ENCODE assay signal across 19 mouse cellular contexts in the genomic region with DNA sequence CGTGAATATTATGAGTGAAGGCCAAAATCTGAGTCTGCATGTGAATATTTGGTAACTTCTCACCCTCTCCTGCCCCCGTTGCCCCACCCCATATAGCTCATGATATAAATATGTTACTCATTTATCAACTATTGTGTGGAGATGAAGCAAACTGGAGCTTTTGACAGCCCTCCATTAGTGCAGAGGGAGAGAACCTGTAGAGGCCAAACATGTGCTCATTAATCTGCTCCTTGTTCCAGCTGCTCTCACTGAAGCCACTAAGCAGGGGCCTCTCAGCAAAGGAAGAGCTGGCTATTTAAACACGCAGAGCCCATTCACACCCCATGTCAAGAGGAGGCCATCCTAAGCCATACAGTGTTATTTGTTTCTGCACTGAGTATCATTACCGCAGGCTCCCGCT.
A peak's percentile ranks its signal among the peaks of the same experiment; 100 is the strongest.
DNase-seq lines count a peak whose midpoint lies in the region; ATAC-seq and TF ChIP-seq lines count a peak whose summit lies in the region.
"Had no signal": no experiment of that assay in that cellular context is flagged by ENCODE, and none has a peak within 500 bp of the region (broad histone marks: within the 10 kb centered on the region; RNA-seq: fewer than 3 reads in every experiment).

No protein-coding gene starts in this region.

- no peaks in the 10 kb centered on the region for H3K27me3 ChIP-seq in forebrain, embryonic 13.5 days
- no peaks in the 10 kb centered on the region for H3K27me3 ChIP-seq in forebrain, embryonic 10.5 days (ENCODE audit: poor library complexity, severe bottlenecking)
- H3K27me3 ChIP-seq in midbrain, embryonic 12.5 days = no peaks in the 10 kb centered on the region
- H3K27me3 ChIP-seq in midbrain, embryonic 16.5 days (ENCODE audit: control insufficient read depth, insufficient read depth, low read depth, low read length) = no peaks in the 10 kb centered on the region
- no peaks in the 10 kb centered on the region for H3K27me3 ChIP-seq in stomach, embryonic 14.5 days (ENCODE audit: control insufficient read depth, insufficient read depth, low read length)
- H3K27me3 ChIP-seq in stomach, postnatal 0 days (ENCODE audit: control insufficient read depth, insufficient read depth, low read length) = no peaks in the 10 kb centered on the region
- H3K27me3 ChIP-seq: forebrain, embryonic 15.5 days; heart, embryonic 13.5 days; hindbrain, embryonic 12.5 days had no signal

- DNase-seq in forebrain, embryonic 10.5 days (ENCODE audit: extremely low spot score, low spot score) = no peak
- DNase-seq in stomach, postnatal 0 days (ENCODE audit: low spot score) = no peak
- DNase-seq in embryo, embryonic 10.5 days (ENCODE audit: low spot score) = no peak
- DNase-seq: adrenal gland, postnatal 14 days; cerebellum, adult 18-20 months; cerebellum, adult 9-11 months; cerebellum, postnatal 36 days; gastrocnemius, postnatal 14 days; heart, adult 2 months; heart, postnatal 36 days; kidney, adult 11 months had no signal

- TF ChIP-seq CTCF in stomach, postnatal 0 days (IDR thresholded peaks at IDR 0.05; ENCODE audit: low read depth) = no peak

- no peaks in the 10 kb centered on the region for H3K4me1 ChIP-seq in forebrain, embryonic 13.5 days
- peaks cover 5% of the 10 kb centered on the region for H3K4me1 ChIP-seq in forebrain, embryonic 10.5 days
- H3K4me1 ChIP-seq in midbrain, embryonic 12.5 days = peaks cover 3% of the 10 kb centered on the region; the same call in 1 of the 2 replicates
- H3K4me1 ChIP-seq in midbrain, embryonic 16.5 days (ENCODE audit: control insufficient read depth, insufficient read depth, low read length) = no peaks in the 10 kb centered on the region
- H3K4me1 ChIP-seq in stomach, embryonic 14.5 days (ENCODE audit: control insufficient read depth, insufficient read depth, low read length) = no peaks in the 10 kb centered on the region
- no peaks in the 10 kb centered on the region for H3K4me1 ChIP-seq in stomach, postnatal 0 days (replicated peaks; ENCODE audit: control insufficient read depth, insufficient read depth)
- H3K4me1 ChIP-seq: forebrain, embryonic 15.5 days; hindbrain, embryonic 12.5 days had no signal

- H3K4me2 ChIP-seq in forebrain, embryonic 13.5 days = no peak overlapping the region
- H3K4me2 ChIP-seq in midbrain, embryonic 12.5 days (replicated peaks) = no peak overlapping the region
- H3K4me2 ChIP-seq in midbrain, embryonic 16.5 days (ENCODE audit: low read length) = no peak overlapping the region
- H3K4me2 ChIP-seq in stomach, embryonic 14.5 days (replicated peaks; ENCODE audit: low read depth, low read length) = no peak overlapping the region
- no peak overlapping the region for H3K4me2 ChIP-seq in stomach, postnatal 0 days (replicated peaks; ENCODE audit: low read depth)
- H3K4me2 ChIP-seq: forebrain, embryonic 15.5 days; heart, embryonic 13.5 days; hindbrain, embryonic 12.5 days had no signal

- no peaks in the 10 kb centered on the region for H3K36me3 ChIP-seq in forebrain, embryonic 13.5 days (ENCODE audit: poor library complexity, severe bottlenecking)
- H3K36me3 ChIP-seq in forebrain, embryonic 10.5 days (replicated peaks) = no peaks in the 10 kb centered on the region
- H3K36me3 ChIP-seq in midbrain, embryonic 12.5 days = no peaks in the 10 kb centered on the region
- no peaks in the 10 kb centered on the region for H3K36me3 ChIP-seq in midbrain, embryonic 16.5 days (ENCODE audit: control insufficient read depth, insufficient read depth, low read length)
- H3K36me3 ChIP-seq in stomach, embryonic 14.5 days (ENCODE audit: control insufficient read depth, insufficient read depth, low read length) = no peaks in the 10 kb centered on the region
- no peaks in the 10 kb centered on the region for H3K36me3 ChIP-seq in stomach, postnatal 0 days (ENCODE audit: control insufficient read depth, insufficient read depth, low read length)
- H3K36me3 ChIP-seq: forebrain, embryonic 15.5 days; heart, embryonic 13.5 days; hindbrain, embryonic 12.5 days had no signal

- peak; percentile 45; the same call in 1 of the 2 replicates for ATAC-seq in forebrain, embryonic 13.5 days
- peak; percentile 63; the same call in 1 of the 2 replicates for ATAC-seq in midbrain, embryonic 12.5 days (ENCODE audit: low FRiP score, low read depth)
- ATAC-seq in midbrain, embryonic 16.5 days = no peak
- peak; percentile 74; the same call in 1 of the 2 replicates for ATAC-seq in stomach, embryonic 14.5 days (ENCODE audit: insufficient number of reproducible peaks, insufficient read depth, low FRiP score, low read depth)
- ATAC-seq in stomach, postnatal 0 days (ENCODE audit: low FRiP score, low TSS enrichment) = peak; percentile 51; the same call in 1 of the 2 replicates
- ATAC-seq: forebrain, embryonic 15.5 days; hindbrain, postnatal 0 days had no signal

- WGBS in forebrain, embryonic 13.5 days = 41% methylated on average over 5 of the region's 5 CpGs
- 75% methylated on average over 5 of the region's 5 CpGs for WGBS in forebrain, embryonic 10.5 days
- WGBS in midbrain, embryonic 12.5 days = 65% methylated on average over 5 of the region's 5 CpGs
- WGBS in midbrain, embryonic 16.5 days = 62% methylated on average over 5 of the region's 5 CpGs
- 43% methylated on average over 5 of the region's 5 CpGs for WGBS in stomach, embryonic 14.5 days
- WGBS in stomach, postnatal 0 days = 37% methylated on average over 5 of the region's 5 CpGs

- no peak overlapping the region for H3K4me3 ChIP-seq in forebrain, embryonic 13.5 days
- H3K4me3 ChIP-seq in forebrain, embryonic 10.5 days = no peak overlapping the region
- H3K4me3 ChIP-seq in midbrain, embryonic 12.5 days = no peak overlapping the region
- H3K4me3 ChIP-seq in midbrain, embryonic 16.5 days (ENCODE audit: low read depth, low read length) = no peak overlapping the region
- no peak overlapping the region for H3K4me3 ChIP-seq in stomach, embryonic 14.5 days (ENCODE audit: low read depth, low read length)
- H3K4me3 ChIP-seq in stomach, postnatal 0 days (ENCODE audit: low read depth, low read length) = no peak overlapping the region
- H3K4me3 ChIP-seq: forebrain, embryonic 15.5 days; heart, adult 2 months; heart, embryonic 13.5 days; hindbrain, embryonic 12.5 days had no signal

- H3K9me3 ChIP-seq in forebrain, embryonic 13.5 days (replicated peaks) = no peaks in the 10 kb centered on the region
- no peaks in the 10 kb centered on the region for H3K9me3 ChIP-seq in forebrain, embryonic 10.5 days
- H3K9me3 ChIP-seq in midbrain, embryonic 12.5 days = no peaks in the 10 kb centered on the region
- H3K9me3 ChIP-seq in midbrain, embryonic 16.5 days (replicated peaks; ENCODE audit: control insufficient read depth, low read length, poor library complexity, severe bottlenecking) = no peaks in the 10 kb centered on the region
- no peaks in the 10 kb centered on the region for H3K9me3 ChIP-seq in stomach, embryonic 14.5 days (ENCODE audit: control insufficient read depth, low read depth, low read length)
- no peaks in the 10 kb centered on the region for H3K9me3 ChIP-seq in stomach, postnatal 0 days (ENCODE audit: control insufficient read depth, low read length)
- H3K9me3 ChIP-seq: forebrain, embryonic 15.5 days; heart, embryonic 13.5 days; hindbrain, embryonic 12.5 days had no signal

- TF ChIP-seq EP300 in stomach, postnatal 0 days (optimal IDR thresholded peaks at IDR 0.05) = peak; percentile 56

- no peak overlapping the region for H3K9ac ChIP-seq in forebrain, embryonic 13.5 days
- no peak overlapping the region for H3K9ac ChIP-seq in midbrain, embryonic 12.5 days (replicated peaks)
- H3K9ac ChIP-seq in midbrain, embryonic 16.5 days (ENCODE audit: low read depth, low read length) = no peak overlapping the region
- H3K9ac ChIP-seq in stomach, embryonic 14.5 days (replicated peaks; ENCODE audit: low read depth, low read length) = no peak overlapping the region
- H3K9ac ChIP-seq in stomach, postnatal 0 days (ENCODE audit: low read length) = no peak overlapping the region
- H3K9ac ChIP-seq: forebrain, embryonic 15.5 days; heart, embryonic 13.5 days; hindbrain, embryonic 12.5 days had no signal

- no peak overlapping the region for H3K27ac ChIP-seq in forebrain, embryonic 13.5 days
- H3K27ac ChIP-seq in forebrain, embryonic 10.5 days = no peak overlapping the region
- no peak overlapping the region for H3K27ac ChIP-seq in midbrain, embryonic 12.5 days (replicated peaks)
- no peak overlapping the region for H3K27ac ChIP-seq in midbrain, embryonic 16.5 days (ENCODE audit: low read length)
- no peak overlapping the region for H3K27ac ChIP-seq in stomach, embryonic 14.5 days (ENCODE audit: low read length)
- H3K27ac ChIP-seq in stomach, postnatal 0 days (replicated peaks) = no peak overlapping the region
- H3K27ac ChIP-seq: forebrain, embryonic 15.5 days; heart, adult 2 months; heart, embryonic 13.5 days; hindbrain, embryonic 12.5 days; hindbrain, postnatal 0 days had no signal
